8 mouse cellular contexts compared by ENCODE assay signal in the genomic region with DNA sequence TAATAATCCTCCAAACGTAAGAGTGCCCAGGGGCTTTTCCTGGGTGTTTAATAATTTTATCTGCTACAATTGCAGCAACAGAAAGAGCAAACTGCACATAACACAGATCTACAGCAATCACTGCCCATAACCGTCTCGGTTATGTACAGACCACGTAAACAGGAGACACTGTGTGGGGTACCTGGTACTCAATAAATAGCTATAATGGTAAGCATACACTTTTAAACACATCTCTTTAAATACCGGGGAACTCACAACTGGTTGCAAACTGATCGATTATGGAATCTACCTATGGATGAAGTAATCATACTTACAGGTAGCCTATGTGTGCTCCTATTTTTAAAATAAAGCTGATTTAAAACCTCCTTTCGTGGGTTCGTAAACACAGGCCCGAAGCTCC. TPM values are rescaled to one million over a fixed set of nuclear protein-coding genes. Genes with fewer than 3 reads are reported as not detected.
DNase-seq lines count a peak whose midpoint lies in the region; ATAC-seq and TF ChIP-seq lines count a peak whose summit lies in the region.

No protein-coding gene starts in this region.

- intact Hi-C loops in heart, postnatal 14 days (cut with DNase I): no loop called here

- H3K27me3 ChIP-seq in heart, embryonic 14.5 days (ENCODE audit: control insufficient read depth, insufficient read depth, low read length): no peaks in the 10 kb centered on the region
- no peaks in the 10 kb centered on the region for H3K27me3 ChIP-seq in hindbrain, embryonic 12.5 days
- H3K27me3 ChIP-seq in midbrain, embryonic 12.5 days: no peaks in the 10 kb centered on the region

- H3K4me1 ChIP-seq in heart, embryonic 14.5 days (ENCODE audit: control insufficient read depth in 2 of 2, insufficient read depth in 2 of 2, low read length in 2 of 2): peaks cover 0 to 9% of the 10 kb centered on the region in 2 experiments; a peak in 2 of 4 replicates
- H3K4me1 ChIP-seq in bone marrow macrophage, adult 2 months (ENCODE audit: control insufficient read depth, insufficient read depth, low read length): peaks cover 29% of the 10 kb centered on the region
- H3K4me1 ChIP-seq in hindbrain, embryonic 12.5 days: peaks cover 15% of the 10 kb centered on the region
- H3K4me1 ChIP-seq in midbrain, embryonic 12.5 days: peaks cover 12% of the 10 kb centered on the region

- DNase-seq in heart, postnatal 14 days: no peak
- no peak for DNase-seq in urinary bladder, postnatal 4 days (ENCODE audit: low spot score in 2 of 2)
- DNase-seq in adrenal gland, adult 2 months: no peak

- TF ChIP-seq POLR2A in bone marrow macrophage, adult 2 months (IDR thresholded peaks at IDR 0.05; ENCODE audit: borderline replicate concordance, low read depth, low read length): no peak

- peaks cover 34% of the 10 kb centered on the region for H3K36me3 ChIP-seq in heart, embryonic 14.5 days (ENCODE audit: control insufficient read depth, insufficient read depth, low read length)
- H3K36me3 ChIP-seq in hindbrain, embryonic 12.5 days: peaks cover 18% of the 10 kb centered on the region
- H3K36me3 ChIP-seq in midbrain, embryonic 12.5 days: peaks cover 25% of the 10 kb centered on the region

- H3K9me3 ChIP-seq in heart, embryonic 14.5 days (ENCODE audit: control insufficient read depth, low read length): no peaks in the 10 kb centered on the region
- no peaks in the 10 kb centered on the region for H3K9me3 ChIP-seq in hindbrain, embryonic 12.5 days (replicated peaks)
- no peaks in the 10 kb centered on the region for H3K9me3 ChIP-seq in midbrain, embryonic 12.5 days

- peak overlapping the region; percentile 90 for H3K4me2 ChIP-seq in heart, embryonic 14.5 days (ENCODE audit: low read length)
- peak overlapping the region; percentile 71 for H3K4me2 ChIP-seq in hindbrain, embryonic 12.5 days (replicated peaks)
- H3K4me2 ChIP-seq in midbrain, embryonic 12.5 days (replicated peaks): peak overlapping the region; percentile 55

- ATAC-seq in heart, embryonic 14.5 days (ENCODE audit: insufficient number of reproducible peaks, insufficient read depth, low FRiP score, low read depth): no peak
- ATAC-seq in hindbrain, embryonic 12.5 days (ENCODE audit: low FRiP score): no peak
- no peak; the same call in 1 of the 2 replicates for ATAC-seq in midbrain, embryonic 12.5 days (ENCODE audit: low FRiP score, low read depth)
- ATAC-seq in frontal cortex, adult (ENCODE audit: low TSS enrichment): no peak

- peak overlapping the region; percentile 98 for H3K9ac ChIP-seq in heart, embryonic 14.5 days (ENCODE audit: low read length)
- peak overlapping the region; percentile 97 for H3K9ac ChIP-seq in hindbrain, embryonic 12.5 days
- peak overlapping the region; percentile 96 for H3K9ac ChIP-seq in midbrain, embryonic 12.5 days (replicated peaks)

- H3K27ac ChIP-seq in heart, embryonic 14.5 days (replicated peaks in 1 of 2; ENCODE audit: control insufficient read depth in 1 of 2, insufficient read depth in 1 of 2, low read depth in 2 of 2, low read length in 2 of 2): peak overlapping the region in 1 of 2 experiments; percentile 89; a peak in 2 of 4 replicates
- no peak overlapping the region for H3K27ac ChIP-seq in bone marrow macrophage, adult 2 months (ENCODE audit: insufficient read depth, low read depth, low read length)
- peak overlapping the region; percentile 97 for H3K27ac ChIP-seq in hindbrain, embryonic 12.5 days
- H3K27ac ChIP-seq in midbrain, embryonic 12.5 days (replicated peaks): peak overlapping the region; percentile 92

- WGBS in heart, embryonic 14.5 days: 22% methylated on average over 9 of the region's 9 CpGs
- WGBS in hindbrain, embryonic 12.5 days: 22% methylated on average over 9 of the region's 9 CpGs
- WGBS in midbrain, embryonic 12.5 days: 22% methylated on average over 9 of the region's 9 CpGs

- no peak for TF ChIP-seq CTCF in bone marrow macrophage, adult 2 months (IDR thresholded peaks at IDR 0.05; ENCODE audit: low read depth, low read length)

- peak overlapping the region; percentile 80 to 94 for H3K4me3 ChIP-seq in heart, embryonic 14.5 days (ENCODE audit: control insufficient read depth in 1 of 2, insufficient read depth in 1 of 2, low read depth in 1 of 2, low read length in 2 of 2)
- peak overlapping the region; percentile 81 for H3K4me3 ChIP-seq in bone marrow macrophage, adult 2 months (ENCODE audit: insufficient read depth, low read length)
- H3K4me3 ChIP-seq in hindbrain, embryonic 12.5 days: peak overlapping the region; percentile 87
- H3K4me3 ChIP-seq in midbrain, embryonic 12.5 days: peak overlapping the region; percentile 87

RNA-seq across cellular contexts. Expression of gene Zfp422, which starts 0.7 kb away (rescaled TPM):
- polyA plus RNA-seq in heart, embryonic 14.5 days (2014; fragmentation: Nextera tagmentation; extraction: Ambion mirVana): 83.6 and 86.5 TPM in 2 replicates
- 10 to 100 TPM; 28.9 to 29.5 TPM for total RNA-seq in heart, postnatal 14 days (2021)
- 26.7 and 31.5 TPM in 2 replicates for polyA plus RNA-seq in bone marrow macrophage, adult 2 months (2012; ENCODE audit: insufficient read depth, insufficient read length, missing spikeins)
- polyA plus RNA-seq in hindbrain, embryonic 12.5 days (2016; fragmentation: Nextera tagmentation; extraction: Ambion mirVana): 237 and 251 TPM in 2 replicates
- 295 and 296 TPM in 2 replicates for polyA plus RNA-seq in midbrain, embryonic 12.5 days (2016; fragmentation: Nextera tagmentation; extraction: Ambion mirVana)
- 10 to 100 TPM; 14.8 to 22.9 TPM for total RNA-seq in adrenal gland, adult 2 months (2021)
- 5.0 and 6.6 TPM in 2 replicates for polyA plus RNA-seq in adrenal gland, adult 2 months (2012; rRNA removed)

RNA-seq across cellular contexts. Expression of gene Depp1, which starts 22.3 kb away (rescaled TPM):
- polyA plus RNA-seq in heart, embryonic 14.5 days (2014; fragmentation: Nextera tagmentation; extraction: Ambion mirVana): 40.6 and 45.7 TPM in 2 replicates
- 100 to 1,000 TPM in 1 of 2 experiments, 10 to 100 TPM in 1; 99.4 to 129 TPM for total RNA-seq in heart, postnatal 14 days (2021)
- polyA plus RNA-seq in bone marrow macrophage, adult 2 months (2012; ENCODE audit: insufficient read depth, insufficient read length, missing spikeins): 0.61 TPM in 1 of 2 replicates, not detected in the other
- polyA plus RNA-seq in hindbrain, embryonic 12.5 days (2016; fragmentation: Nextera tagmentation; extraction: Ambion mirVana): 9.5 and 9.7 TPM in 2 replicates
- polyA plus RNA-seq in midbrain, embryonic 12.5 days (2016; fragmentation: Nextera tagmentation; extraction: Ambion mirVana): 4.2 and 7.1 TPM in 2 replicates
- total RNA-seq in adrenal gland, adult 2 months (2021): 10 to 100 TPM in 1 of 2 experiments, 1 to 10 TPM in 1; 3.8 to 13.4 TPM
- polyA plus RNA-seq in adrenal gland, adult 2 months (2012; rRNA removed): 16.6 and 22.8 TPM in 2 replicates

RNA-seq across cellular contexts. Expression of gene Olfr215, which starts 44.1 kb away (rescaled TPM):
- not detected in 2 replicates for polyA plus RNA-seq in heart, embryonic 14.5 days (2014; fragmentation: Nextera tagmentation; extraction: Ambion mirVana)
- total RNA-seq in heart, postnatal 14 days (2021): not detected
- not detected in 2 replicates for polyA plus RNA-seq in bone marrow macrophage, adult 2 months (2012; ENCODE audit: insufficient read depth, insufficient read length, missing spikeins)
- not detected in 2 replicates for polyA plus RNA-seq in hindbrain, embryonic 12.5 days (2016; fragmentation: Nextera tagmentation; extraction: Ambion mirVana)
- not detected in 2 replicates for polyA plus RNA-seq in midbrain, embryonic 12.5 days (2016; fragmentation: Nextera tagmentation; extraction: Ambion mirVana)
- not detected for total RNA-seq in adrenal gland, adult 2 months (2021)
- polyA plus RNA-seq in adrenal gland, adult 2 months (2012; rRNA removed): not detected in 2 replicates

RNA-seq across cellular contexts. Expression of gene Rassf4, which starts 45.7 kb away (rescaled TPM):
- polyA plus RNA-seq in heart, embryonic 14.5 days (2014; fragmentation: Nextera tagmentation; extraction: Ambion mirVana): 8.0 and 9.4 TPM in 2 replicates
- 1 to 10 TPM; 7.7 TPM for total RNA-seq in heart, postnatal 14 days (2021)
- 388 and 401 TPM in 2 replicates for polyA plus RNA-seq in bone marrow macrophage, adult 2 months (2012; ENCODE audit: insufficient read depth, insufficient read length, missing spikeins)
- 38.7 and 46.7 TPM in 2 replicates for polyA plus RNA-seq in hindbrain, embryonic 12.5 days (2016; fragmentation: Nextera tagmentation; extraction: Ambion mirVana)
- polyA plus RNA-seq in midbrain, embryonic 12.5 days (2016; fragmentation: Nextera tagmentation; extraction: Ambion mirVana): 31.2 and 35.2 TPM in 2 replicates
- 1 to 10 TPM; 3.9 to 7.4 TPM for total RNA-seq in adrenal gland, adult 2 months (2021)
- 2.3 TPM in 2 replicates for polyA plus RNA-seq in adrenal gland, adult 2 months (2012; rRNA removed)
